Mouse (Mus musculus) lung, embryonic 14.5 days (tissue): ENCODE results near the gene Hao2. TPM values are rescaled to one million over a fixed set of nuclear protein-coding genes. Genes with fewer than 3 reads are reported as not detected.

ENCODE experiments used
- ATAC-seq: fragments of 200-750 bp; cut with Nextera tagmentation; 2 replicates; pipeline ENCODE4 v1.8.0; 2017; ENCODE audit warnings: mild to moderate bottlenecking, moderate TSS enrichment, moderate library complexity; ENCODE audit not compliant: insufficient read depth
- DNase-seq: peaks from one replicate; pipeline ENCODE4 v3.0.0-alpha.2; 2015
- H3K27ac ChIP-seq: fragments of 300-500 bp; sonication (generic); 2 replicates; pipeline ENCODE4 v1.5.1; 2014; ENCODE audit warnings: low read depth, mild to moderate bottlenecking, moderate library complexity
- H3K27me3 ChIP-seq: fragments of 300-500 bp; sonication (generic); 2 replicates; pipeline ENCODE4 v1.6.1; 2014; ENCODE audit warnings: low read length, control low read depth; ENCODE audit not compliant: insufficient read depth
- H3K36me3 ChIP-seq: fragments of 300-500 bp; sonication (generic); 2 replicates; pipeline ENCODE4 v1.6.1; 2014; ENCODE audit warnings: control low read depth; ENCODE audit not compliant: insufficient read depth
- H3K4me1 ChIP-seq: fragments of 300-500 bp; sonication (generic); 2 replicates; pipeline ENCODE4 v1.6.1; 2014; ENCODE audit warnings: antibody characterized with exemption, control low read depth; ENCODE audit not compliant: insufficient read depth
- H3K4me2 ChIP-seq: fragments of 300-500 bp; sonication (generic); 2 replicates; pipeline ENCODE4 v1.6.1; 2014; ENCODE audit warnings: mild to moderate bottlenecking
- H3K4me3 ChIP-seq: fragments of 300-500 bp; sonication (generic); 2 replicates; pipeline ENCODE4 v1.5.1; 2014; ENCODE audit warnings: low read depth, low read length
- H3K9ac ChIP-seq: fragments of 300-500 bp; sonication (generic); 2 replicates; pipeline ENCODE4 v1.6.1; 2014
- H3K9me3 ChIP-seq: fragments of 300-500 bp; sonication (generic); 2 replicates; pipeline ENCODE4 v1.6.1; 2016; ENCODE audit warnings: low read depth, low read length, control low read depth
- CTCF ChIP-seq: IDR thresholded peaks from 2 replicates; pipeline ENCODE4 v1.5.1; 2016; ENCODE audit warnings: antibody characterized with exemption, low read depth
- WGBS: fragments of 180-500 bp; shearing (Covaris S2); extraction: QIAGEN DNeasy Blood & Tissue Kit; methylation state at CpG from one replicate; pipeline ENCODE4 v1.1.7; 2014; 5-methylcytosine and 5-hydroxymethylcytosine counted together
- polyA plus RNA-seq: library from polyadenylated mRNA; unstranded; fragments of >200 nt; fragmentation: Nextera tagmentation; extraction: Ambion mirVana; gene quantifications from 2 replicates; pipeline ENCODE4 v1.2.1, GENCODE M21; 2014

Hao2 gene
- polyA plus RNA-seq, 1 experiment from 2014 or later, result not detected

DNA sequence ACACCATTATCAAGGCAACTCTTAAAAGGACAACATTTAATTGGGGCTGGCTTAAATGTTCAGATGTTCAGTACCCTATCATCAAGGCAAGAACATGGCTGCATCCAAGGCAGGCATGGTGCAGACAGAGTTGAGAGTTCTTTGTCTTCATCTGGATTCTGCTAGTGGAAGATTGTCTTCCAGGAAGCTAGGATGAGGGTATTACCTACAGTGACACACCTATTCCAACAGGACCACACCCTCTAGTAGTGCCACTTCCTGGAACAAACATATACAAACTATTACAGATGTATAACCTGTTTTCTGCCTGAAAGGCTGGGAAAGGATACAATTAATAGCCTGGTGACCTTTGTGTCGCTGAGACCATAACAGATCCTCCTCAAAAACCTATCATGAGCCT lies 44.1 kb downstream of the Hao2 start:
- 80% methylated on average over 1 of the region's 1 CpGs for WGBS
- no peak for ATAC-seq

More for the DNA sequence above, 44.1 kb downstream of the Hao2 start:
- H3K9ac ChIP-seq, result no peak overlapping the region
- no peaks in the 10 kb centered on the region for H3K4me1 ChIP-seq
- no peak for DNase-seq
- no peak overlapping the region for H3K4me3 ChIP-seq
- H3K27ac ChIP-seq, result no peak overlapping the region
- H3K36me3 ChIP-seq, result no peaks in the 10 kb centered on the region
- no peaks in the 10 kb centered on the region for H3K9me3 ChIP-seq
- H3K4me2 ChIP-seq, result no peak overlapping the region
- H3K27me3 ChIP-seq, result no peaks in the 10 kb centered on the region
- no peak for TF ChIP-seq CTCF

Other genes with a start within 250 kb of the Hao2 start
- gene Hsd3b2, start 168.7 kb downstream of the Hao2 start, polyA plus RNA-seq, result not detected in 2 replicates
- gene Hsd3b3, start 130.1 kb downstream of the Hao2 start, polyA plus RNA-seq, result 0.12 TPM in 1 of 2 replicates, not detected in the other
- gene Hsd3b6, start 78.8 kb downstream of the Hao2 start, polyA plus RNA-seq, result 3.2 and 3.3 TPM in 2 replicates
- gene Hsd3b1, start 33.4 kb downstream of the Hao2 start, polyA plus RNA-seq, result not detected in 2 replicates
- 7.2 and 8.8 TPM in 2 replicates for gene Wars2, start 247.8 kb upstream of the Hao2 start, polyA plus RNA-seq